Mouse (Mus musculus): ENCODE measurements around the gene Kdelc2. TPM values are rescaled to one million over a fixed set of nuclear protein-coding genes. Genes with fewer than 3 reads are reported as not detected.

Gene Kdelc2
- polyA plus RNA-seq, 1 experiment from 2014 or later = 25.3 TPM

Small RNA genes lying within 50 kb of the gene (microRNA-seq; reads per million reads assigned to microRNA genes)
- gene Mir130c = not detected

Other genes with a start within 250 kb of the Kdelc2 start
- 26.0 and 35.7 TPM in 2 replicates for gene Ddx10, start 136.0 kb upstream of the Kdelc2 start, polyA plus RNA-seq (2014; fragmentation: Nextera tagmentation; extraction: Ambion mirVana)
- gene Exph5, start 82.4 kb upstream of the Kdelc2 start, polyA plus RNA-seq (2014; fragmentation: Nextera tagmentation; extraction: Ambion mirVana) = 1.1 and 2.1 TPM in 2 replicates
- 1.5 and 2.7 TPM in 2 replicates for gene 4930550C14Rik, start 18.3 kb downstream of the Kdelc2 start, polyA plus RNA-seq (2014; fragmentation: Nextera tagmentation; extraction: Ambion mirVana)
- gene Atm, start 152.7 kb downstream of the Kdelc2 start, polyA plus RNA-seq (2014; fragmentation: Nextera tagmentation; extraction: Ambion mirVana) = 24.9 and 26.1 TPM in 2 replicates
- gene Npat, start 153.0 kb downstream of the Kdelc2 start, polyA plus RNA-seq (2014; fragmentation: Nextera tagmentation; extraction: Ambion mirVana) = 15.4 and 25.3 TPM in 2 replicates
- 104 and 108 TPM in 2 replicates for gene Acat1, start 226.4 kb downstream of the Kdelc2 start, polyA plus RNA-seq (2014; fragmentation: Nextera tagmentation; extraction: Ambion mirVana)

Data from kidney, embryonic 14.5 days (tissue).